Mouse (Mus musculus): ENCODE measurements at regions not wholly inside any gene's neighbourhood (a gene's known extent, or its start where the extent isn't known, plus 50 kb on each side); places are given as distances from the start of the nearest gene placed in this dataset.

GRCm38 (mm10) chr13:18063677-18064076, 70.5 kb upstream of the Yae1d1 start:
- DNase-seq, result no peak

- no peak for DNase-seq
These were observed 67.1 kb upstream of the Yae1d1 start for GRCm38 (mm10) chr13:18060265-18060664.

GRCm38 (mm10) chr13:18057231-18057912, 64.2 kb upstream of the Yae1d1 start:
- peak; percentile 33 to 59 for DNase-seq

GRCm38 (mm10) chr13:18056816-18057215, 63.7 kb upstream of the Yae1d1 start:
- DNase-seq, result no peak

GRCm38 (mm10) chr13:18043154-18043553, 50.0 kb upstream of the Yae1d1 start:
- DNase-seq, result no peak

All from adrenal gland, postnatal 36 days (tissue).